Mouse (Mus musculus) lung, adult 2 months (tissue): ENCODE data around the gene Zc3h10.

ENCODE experiments used
- CTCF ChIP-seq: fragments of 200-500 bp; IDR thresholded peaks from 2 replicates; pipeline ENCODE4 v1.5.1; 2011; ENCODE audit warnings: mild to moderate bottlenecking, low read length, control low read depth; ENCODE audit not compliant: insufficient read depth
- POLR2A ChIP-seq: fragments of 200-500 bp; IDR thresholded peaks from 2 replicates; pipeline ENCODE4 v1.6.1; 2011; ENCODE audit warnings: low read depth, mild to moderate bottlenecking, control low read depth, low read length, borderline replicate concordance; ENCODE audit errors: extremely low read depth

GRCm38 (mm10) chr10:128578330-128578729 is 30.8 kb upstream of the Zc3h10 start:
- no peak for TF ChIP-seq CTCF
- TF ChIP-seq POLR2A: no peak
